Mouse (Mus musculus) Muller cell, postnatal 12 days (primary cell): Measurements from ENCODE around the gene Ssc4d.

ENCODE experiments used
- DNase-seq: peaks from one replicate; pipeline ENCODE4 v3.0.0-alpha.2; 2015; ENCODE audit errors: inconsistent ontology term

Ssc4d gene

DNA sequence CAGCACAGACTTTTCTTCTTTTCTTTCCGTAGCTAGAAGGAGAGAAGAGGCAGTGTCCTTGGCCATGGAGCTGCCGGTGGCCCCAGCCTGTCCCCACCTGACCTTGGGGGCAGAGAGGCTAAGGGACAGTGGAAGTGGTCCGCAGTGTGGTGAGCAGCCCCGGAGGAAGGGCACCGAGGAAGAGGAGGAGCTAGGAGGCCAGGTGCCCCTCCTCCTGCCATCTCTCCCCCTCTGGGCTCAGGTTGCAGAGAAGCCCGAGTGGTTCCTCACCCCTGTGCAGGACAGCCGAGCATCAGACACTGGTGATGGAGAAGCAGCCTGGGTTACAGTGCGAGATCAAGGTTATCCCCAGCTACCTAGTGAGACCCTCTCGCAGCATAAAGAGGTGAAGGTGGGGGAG lies at the start of gene Ssc4d:
Ssc4d (minus strand) TSS at position 167 of the 400 bp plus-strand sequence.
- DNase-seq: no peak

DNA sequence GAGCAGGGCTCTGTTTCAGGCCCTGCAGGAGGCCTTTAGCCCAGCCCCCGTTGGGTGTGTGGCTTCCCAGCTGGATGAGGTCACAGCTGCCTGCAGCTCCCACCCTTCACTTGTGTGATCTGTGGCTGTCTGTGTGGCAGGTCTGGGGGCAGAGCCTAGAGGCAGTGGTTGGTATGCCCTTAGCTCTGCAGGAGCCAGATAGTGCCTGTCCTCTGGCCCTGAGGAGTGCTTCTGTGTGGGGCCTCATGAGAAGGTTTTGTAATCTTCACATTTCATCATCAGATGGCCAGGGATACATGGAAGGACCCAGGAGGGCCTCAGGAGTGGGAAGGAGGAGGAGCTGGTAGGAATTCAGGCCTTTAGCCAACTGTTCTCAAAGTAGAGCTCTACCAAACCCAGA lies 45.6 kb upstream of the Ssc4d start:
- no peak for DNase-seq

DNA sequence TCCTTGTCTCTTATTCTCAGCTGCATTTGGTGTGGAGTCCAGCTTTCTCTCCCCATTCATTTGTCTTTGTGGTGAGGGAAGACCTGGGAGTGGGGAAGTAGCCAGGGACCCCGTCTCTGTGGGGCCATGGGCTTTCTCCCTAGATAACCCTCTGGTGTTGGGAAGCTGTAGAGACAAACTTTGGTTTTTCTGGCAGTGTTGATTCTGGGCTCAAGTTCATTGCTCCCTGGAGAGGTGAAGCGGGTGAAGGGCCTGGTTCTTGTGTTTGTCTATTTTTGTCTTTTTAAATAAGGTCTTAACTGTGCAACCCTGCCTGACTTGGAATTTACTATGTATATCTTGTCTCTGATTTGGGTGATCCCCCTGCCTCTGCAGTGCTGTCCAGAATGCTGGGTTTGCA lies 44.4 kb upstream of the Ssc4d start:
- no peak for DNase-seq

DNA sequence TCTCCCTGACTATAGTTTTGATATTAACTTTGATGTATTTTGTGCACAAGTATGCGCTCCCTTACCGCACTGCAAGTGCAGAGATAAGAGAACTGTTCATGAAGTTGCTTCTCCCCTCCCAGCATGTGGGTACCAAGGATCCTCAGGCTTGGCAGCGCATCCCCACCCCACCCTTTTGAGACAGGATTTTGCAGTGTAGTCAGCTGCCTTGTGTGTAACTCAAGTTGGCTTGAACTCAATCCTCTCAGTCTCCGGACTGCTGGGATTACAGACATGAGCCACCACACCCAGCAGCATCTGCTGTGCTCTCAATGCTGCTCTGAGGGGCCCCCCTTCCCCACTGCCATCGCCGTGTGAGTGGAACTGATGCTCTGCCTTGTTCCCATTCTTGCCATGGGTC lies 42.9 kb upstream of the Ssc4d start:
- DNase-seq: no peak

GRCm38 (mm10) chr5:136016014-136016876 lies 41.9 kb upstream of the Ssc4d start:
- DNase-seq: peak; percentile 41

DNA sequence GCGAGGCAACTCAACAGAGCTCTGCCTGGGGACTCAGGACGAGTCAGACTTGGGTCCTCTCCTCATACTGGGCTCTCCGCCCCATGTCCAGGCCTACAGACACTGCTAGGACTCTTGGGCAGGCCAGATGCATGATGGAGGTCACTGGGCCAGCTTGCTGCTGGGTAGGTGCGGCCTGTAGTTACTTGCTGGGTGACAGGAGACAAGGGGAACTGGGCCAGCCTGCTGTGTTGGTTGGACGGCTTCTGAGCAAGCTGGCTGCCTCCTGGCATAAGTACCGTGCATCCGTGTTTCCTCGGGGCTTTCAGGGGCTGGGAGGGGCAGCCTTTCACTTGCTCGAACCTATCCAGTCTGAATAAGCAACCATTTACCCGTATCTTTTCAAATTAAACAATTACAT lies 41.3 kb upstream of the Ssc4d start:
- DNase-seq: no peak

- peak; percentile 33 for DNase-seq
Measured at GRCm38 (mm10) chr5:136014877-136015276, 40.5 kb upstream of the Ssc4d start.

DNA sequence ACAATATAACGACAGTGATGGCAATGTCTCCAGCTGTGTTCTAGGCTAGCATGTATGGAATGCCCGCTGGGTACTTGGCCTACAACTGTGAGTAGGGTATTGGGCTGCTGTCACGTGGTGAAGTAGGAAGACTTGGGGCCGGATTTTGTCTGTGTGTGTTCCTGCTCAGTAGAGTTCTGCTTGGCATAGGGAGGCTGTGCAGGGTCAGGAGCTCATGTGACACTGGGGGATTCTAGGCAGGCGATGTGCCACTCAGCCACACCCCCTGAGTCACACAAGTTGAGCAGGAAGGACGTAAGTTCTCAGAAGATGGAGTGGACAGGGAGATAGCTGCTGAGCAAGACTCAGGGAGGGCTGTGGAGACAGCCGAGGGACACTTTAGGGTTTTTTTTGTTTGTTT lies 33.4 kb upstream of the Ssc4d start:
- DNase-seq: no peak

- DNase-seq: no peak
Measured at GRCm38 (mm10) chr5:136004537-136004936, 30.2 kb upstream of the Ssc4d start.

DNA sequence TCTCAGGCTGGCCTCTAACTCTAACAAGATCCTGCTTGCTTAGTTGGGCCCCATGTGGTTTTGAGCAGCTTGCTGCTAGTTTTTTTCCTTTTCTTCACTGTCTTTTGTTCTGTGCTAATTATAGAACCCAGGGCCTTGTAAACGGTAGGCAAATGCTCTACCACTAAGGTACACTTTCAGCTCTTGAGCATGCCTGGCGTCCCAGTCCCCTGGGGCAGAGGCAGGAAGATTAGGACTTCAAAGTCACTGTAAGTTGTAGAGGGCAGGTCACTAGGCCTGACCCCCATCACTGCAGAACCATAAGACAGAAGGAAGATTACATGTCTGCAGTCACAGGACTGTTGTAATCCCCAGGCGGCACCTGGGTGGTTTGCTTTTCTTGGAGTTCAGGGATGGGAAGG lies 28.4 kb upstream of the Ssc4d start:
- DNase-seq: no peak

DNA sequence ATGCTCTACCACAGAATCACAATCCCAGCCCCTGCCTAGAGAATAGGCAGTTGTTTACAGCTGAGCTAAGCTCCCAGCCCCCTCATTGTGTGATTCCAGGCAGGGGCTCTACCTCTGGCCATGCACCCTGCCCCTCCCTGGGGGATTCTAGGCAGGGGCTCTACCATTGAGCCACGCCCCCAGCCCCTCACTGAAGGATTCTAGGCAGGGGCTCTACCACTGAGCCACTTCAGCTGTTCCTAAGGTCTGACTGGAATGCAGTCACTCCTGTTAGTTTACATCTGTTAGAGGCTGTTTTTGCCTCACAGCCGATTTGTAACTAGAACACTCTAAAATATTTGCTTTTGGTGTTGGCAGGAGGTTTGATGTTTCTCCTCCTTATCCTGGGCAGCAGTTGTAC lies 28.0 kb upstream of the Ssc4d start:
- DNase-seq: no peak

GRCm38 (mm10) chr5:136001222-136001621 lies 26.9 kb upstream of the Ssc4d start:
- no peak for DNase-seq

DNA sequence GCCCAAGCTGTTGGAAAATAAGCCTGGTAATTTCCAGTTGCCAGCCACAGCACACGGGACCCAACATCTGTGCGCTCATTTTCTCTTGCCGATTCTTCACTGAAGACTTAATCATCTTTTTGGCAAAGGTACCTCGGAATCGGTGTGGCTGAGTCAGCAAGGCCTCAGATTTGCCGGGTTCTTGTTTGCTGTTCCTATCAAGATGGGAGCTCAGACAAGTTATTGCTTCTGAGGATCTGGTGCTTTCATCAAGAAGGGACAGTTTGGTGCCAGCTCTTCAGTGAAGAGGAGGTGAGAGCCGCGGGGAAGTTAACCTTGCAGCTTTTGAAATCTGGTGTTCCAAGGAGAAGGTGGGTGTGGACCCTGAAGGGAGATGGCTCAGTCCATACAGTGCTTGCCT lies 21.8 kb upstream of the Ssc4d start:
- DNase-seq: no peak

DNA sequence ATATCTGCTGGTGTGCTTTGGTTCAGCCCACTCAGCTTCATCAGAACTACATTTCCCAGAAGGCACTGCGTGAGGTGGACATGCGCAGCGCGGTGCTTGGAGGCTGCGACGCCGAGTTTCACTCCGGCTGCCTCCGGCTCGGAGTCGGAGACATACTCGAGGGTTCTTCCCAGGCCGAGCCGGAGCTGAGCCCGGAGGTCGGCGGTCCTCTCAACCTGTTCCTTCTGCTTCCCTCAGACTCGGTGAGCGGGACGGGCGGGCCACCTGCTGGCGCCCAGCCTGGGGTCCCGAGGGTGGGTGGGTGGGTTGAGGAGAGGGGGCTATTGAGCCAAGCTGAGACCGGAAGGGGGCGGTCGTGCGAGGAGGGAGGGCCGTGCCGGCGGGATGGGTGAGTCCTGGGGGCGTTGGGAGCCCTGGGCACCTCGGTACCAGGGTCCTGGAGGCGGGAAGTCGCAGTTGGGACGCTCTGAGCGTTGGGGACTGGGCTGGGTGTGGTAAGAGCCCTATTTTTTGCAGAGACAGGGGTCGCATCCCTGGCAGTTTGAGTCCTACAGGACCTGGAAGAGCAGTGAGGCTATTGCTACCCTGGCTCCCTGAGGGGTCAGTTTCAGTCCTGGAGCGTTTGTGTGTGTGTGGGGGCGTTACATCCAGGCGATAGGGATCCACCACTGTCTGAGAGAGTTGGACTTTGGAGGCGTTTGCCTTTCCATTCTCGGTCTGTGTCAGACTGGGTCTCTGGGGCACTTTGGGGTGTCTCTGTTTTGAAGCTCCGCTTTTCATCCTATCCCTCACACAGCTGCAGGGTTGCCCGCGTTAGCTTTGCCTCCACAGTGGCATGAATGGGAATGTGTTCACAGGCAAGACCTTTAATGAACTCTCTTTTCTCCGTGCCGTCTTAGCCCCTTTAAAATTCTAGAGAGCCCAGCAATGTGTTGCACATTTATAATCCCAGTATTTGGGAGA lies 20.7 kb upstream of the Ssc4d start, which contains the start of gene Dtx2:
Dtx2 (plus strand) TSS at position 76 of the 963 bp plus-strand sequence.
- DNase-seq: peak; percentile 79

- no peak for DNase-seq
Measured at GRCm38 (mm10) chr5:135994335-135994724, 20.0 kb upstream of the Ssc4d start.

GRCm38 (mm10) chr5:135993381-135993965 lies 19.1 kb upstream of the Ssc4d start:
- DNase-seq: no peak

DNA sequence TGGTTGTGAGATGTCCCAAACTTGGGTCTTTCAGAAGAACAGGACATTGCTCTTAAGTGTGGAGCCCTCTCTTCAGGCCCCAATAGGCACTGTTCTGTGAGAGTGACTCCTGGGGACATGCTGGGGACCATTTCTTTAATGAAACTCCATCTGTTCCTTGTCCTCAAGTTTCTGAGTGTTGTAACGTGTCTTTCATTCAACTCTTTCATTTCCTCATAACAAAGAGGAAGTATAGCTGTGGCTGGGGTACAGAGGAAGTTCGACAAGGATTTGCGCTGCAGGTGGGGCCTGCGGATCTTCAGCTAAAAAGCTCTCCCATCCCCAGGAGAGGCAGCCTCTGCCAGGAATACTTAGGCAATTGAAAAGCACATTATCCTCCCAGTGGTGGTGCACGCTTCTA lies 16.3 kb upstream of the Ssc4d start:
- no peak for DNase-seq

- DNase-seq: peak; percentile 25
Measured at GRCm38 (mm10) chr5:135987248-135987647, 12.9 kb upstream of the Ssc4d start.

- no peak for DNase-seq
Measured at GRCm38 (mm10) chr5:135984546-135985044, 10.3 kb upstream of the Ssc4d start.

- DNase-seq: peak; percentile 64
Measured at GRCm38 (mm10) chr5:135982398-135982797, 8.1 kb upstream of the Ssc4d start.

DNA sequence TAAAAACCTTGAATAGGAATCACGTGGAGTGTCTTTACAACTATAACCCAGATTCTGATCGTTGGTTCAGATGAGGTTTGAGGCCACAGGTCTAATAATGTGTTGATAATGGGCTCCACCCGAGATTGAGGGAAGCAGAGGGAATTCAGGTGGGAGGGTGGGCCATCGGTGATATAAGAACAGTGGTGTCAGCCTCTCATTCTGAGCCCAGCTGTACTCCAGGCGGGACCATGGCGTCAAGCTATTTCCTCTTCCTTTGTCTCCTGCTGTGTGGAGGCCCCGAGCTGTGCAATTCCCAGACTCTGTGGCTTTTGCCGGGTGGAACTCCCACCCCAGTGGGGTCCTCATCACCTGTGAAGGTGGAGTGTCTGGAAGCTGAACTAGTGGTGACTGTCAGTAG lies 5.6 kb upstream of the Ssc4d start, which contains the start of gene Zp3:
Zp3 (plus strand) TSS at position 196 of the 400 bp plus-strand sequence.
- no peak for DNase-seq

DNA sequence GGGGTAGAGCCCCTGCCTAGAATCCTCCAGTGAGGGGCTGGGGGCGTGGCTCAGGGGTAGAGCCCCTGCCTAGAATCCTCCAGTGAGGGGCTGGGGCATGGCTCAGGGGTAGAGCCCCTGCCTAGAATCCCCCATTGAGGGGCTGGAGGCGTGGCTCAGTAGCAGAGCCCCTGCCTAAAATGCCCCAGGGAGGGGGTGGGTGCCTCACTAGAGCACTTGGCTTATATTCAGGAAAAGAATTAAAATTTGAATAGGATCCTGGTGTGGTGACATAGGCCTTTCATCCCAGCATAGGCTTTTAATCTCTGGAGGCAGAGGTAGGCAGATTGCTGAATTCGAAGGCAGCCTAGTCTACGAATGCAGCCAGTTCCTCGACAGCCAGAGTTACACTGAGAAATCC lies 5.0 kb upstream of the Ssc4d start:
- DNase-seq: no peak
